Mouse (Mus musculus) thymus, adult 2 months (tissue): ENCODE measurements around the gene Zfp346.

Experiments
- CTCF ChIP-seq: fragments of 200-500 bp; IDR thresholded peaks from 2 replicates; pipeline ENCODE4 v1.5.1; 2012; ENCODE audit warnings: mild to moderate bottlenecking, control low read depth, low read length, moderate library complexity, borderline replicate concordance; ENCODE audit not compliant: control insufficient read depth, poor library complexity, insufficient read depth; ENCODE audit errors: extremely low read depth
- POLR2A ChIP-seq: fragments of 200-500 bp; IDR thresholded peaks from 2 replicates; pipeline ENCODE4 v1.6.1; 2012; ENCODE audit warnings: mild to moderate bottlenecking, low read length, control low read depth, moderate library complexity; ENCODE audit not compliant: control insufficient read depth, poor library complexity, insufficient read depth; ENCODE audit errors: extremely low read depth

DNA sequence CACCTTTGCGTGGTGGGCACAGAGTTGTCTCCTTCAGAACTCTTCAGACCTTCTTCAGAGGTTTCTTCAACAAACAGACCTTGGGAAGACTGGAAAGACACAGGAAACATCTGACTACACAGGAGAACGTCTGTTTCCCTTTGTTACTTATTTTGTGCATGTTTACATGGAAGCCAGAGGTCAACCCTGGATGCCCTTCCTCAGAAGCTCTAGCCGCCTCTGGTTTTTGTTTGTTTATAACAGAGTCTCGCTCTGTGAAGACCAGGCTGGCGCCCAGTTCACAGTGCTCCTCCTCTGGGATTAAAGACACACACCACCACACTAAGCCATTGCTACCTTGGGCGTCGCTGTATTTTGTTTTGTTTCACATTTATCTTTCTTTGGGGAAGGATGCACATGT, 35.4 kb upstream of the Zfp346 start:
- TF ChIP-seq POLR2A (no peak), CTCF (no peak)
